Mouse (Mus musculus) C2C12 (cell line): ENCODE results near the gene Axl. TPM values are rescaled to one million over a fixed set of nuclear protein-coding genes. Genes with fewer than 3 reads are reported as not detected.

ENCODE experiments used
- H3K27me3 ChIP-seq: one replicate; pipeline ENCODE4 v1.6.1; 2011; ENCODE audit not compliant: control insufficient read depth, insufficient read depth, insufficient read length
- H3K36me3 ChIP-seq: one replicate; pipeline ENCODE4 v1.6.1; 2011; ENCODE audit not compliant: control insufficient read depth, insufficient read depth
- H3K4me3 ChIP-seq: one replicate; pipeline ENCODE4 v1.5.1; 2011; ENCODE audit warnings: mild to moderate bottlenecking, control low read depth; ENCODE audit not compliant: poor library complexity, insufficient read depth, severe bottlenecking
- H3K79me2 ChIP-seq: one replicate; pipeline ENCODE4 v1.6.1; 2011; ENCODE audit not compliant: control insufficient read depth, insufficient read depth
- H3K79me3 ChIP-seq: one replicate; pipeline ENCODE4 v1.6.1; 2011; ENCODE audit warnings: low read depth, control low read depth
- H3ac ChIP-seq: one replicate; pipeline ENCODE3; 2011; ENCODE audit warnings: low read depth; ENCODE audit not compliant: control insufficient read depth, insufficient read length
- CEBPB ChIP-seq: IDR thresholded peaks from one replicate; pipeline ENCODE4 v1.6.1; 2011; ENCODE audit warnings: low read depth, mild to moderate bottlenecking, control low read depth, moderate library complexity
- CTCF ChIP-seq: IDR thresholded peaks from one replicate; pipeline ENCODE4 v1.5.1; 2011; ENCODE audit not compliant: control insufficient read depth, insufficient read depth, insufficient read length
- FOSL1 ChIP-seq: IDR thresholded peaks from one replicate; pipeline ENCODE4 v1.8.0; 2011; ENCODE audit warnings: mild to moderate bottlenecking, low read length; ENCODE audit not compliant: poor library complexity, insufficient read depth, severe bottlenecking
- MAX ChIP-seq: IDR thresholded peaks from one replicate; pipeline ENCODE4 v1.6.1; 2011; ENCODE audit warnings: mild to moderate bottlenecking, control low read depth
- MYOD1 ChIP-seq: IDR thresholded peaks from one replicate; pipeline ENCODE4 v1.6.1; 2011; ENCODE audit warnings: low read depth; ENCODE audit not compliant: control insufficient read depth, insufficient read length
- MYOG ChIP-seq: IDR thresholded peaks from one replicate; pipeline ENCODE4 v1.6.1; 2011; ENCODE audit not compliant: control insufficient read depth, insufficient read length; ENCODE audit errors: extremely low read depth
- USF1 ChIP-seq: IDR thresholded peaks from one replicate; pipeline ENCODE4 v1.6.1; 2011; ENCODE audit warnings: low read depth, mild to moderate bottlenecking, control low read depth, moderate library complexity
- polyA plus RNA-seq: library from polyadenylated mRNA; unstranded; fragments of >200 nt; fragmentation: generic; extraction: Trizol; gene quantifications from one replicate; pipeline ENCODE4 v1.2.1, GENCODE M21; 2012; ENCODE audit warnings: missing spikeins

Axl gene
- polyA plus RNA-seq, 1 experiment, result 270 TPM

DNA sequence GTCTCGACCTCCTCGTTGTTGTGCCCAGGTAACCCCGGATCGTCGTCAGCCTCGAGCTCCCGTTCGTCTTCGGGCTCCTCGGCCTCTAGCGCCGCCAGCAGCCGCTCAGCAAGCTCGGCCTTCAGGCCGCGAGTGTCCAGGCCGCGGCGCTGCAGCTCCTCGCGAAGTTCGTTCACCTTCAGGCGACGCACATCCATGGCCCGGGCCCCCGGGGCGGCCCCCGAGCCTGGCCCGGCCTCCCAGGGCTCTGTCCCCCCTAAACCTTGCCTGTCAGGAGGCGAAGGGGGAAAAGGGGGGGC, 34.1 kb downstream of the Axl start:
- Histone ChIP-seq H3K4me3 (peak overlapping the region; percentile 83), H3K79me2 (peaks cover 49% of the 10 kb centered on the region), H3ac (peak overlapping the region; percentile 91), H3K79me3 (peaks cover 40% of the 10 kb centered on the region), H3K36me3 (peaks cover 53% of the 10 kb centered on the region), H3K27me3 (no peaks in the 10 kb centered on the region)
- TF ChIP-seq USF1, result no peak
- peak; percentile 14 for TF ChIP-seq CTCF

DNA sequence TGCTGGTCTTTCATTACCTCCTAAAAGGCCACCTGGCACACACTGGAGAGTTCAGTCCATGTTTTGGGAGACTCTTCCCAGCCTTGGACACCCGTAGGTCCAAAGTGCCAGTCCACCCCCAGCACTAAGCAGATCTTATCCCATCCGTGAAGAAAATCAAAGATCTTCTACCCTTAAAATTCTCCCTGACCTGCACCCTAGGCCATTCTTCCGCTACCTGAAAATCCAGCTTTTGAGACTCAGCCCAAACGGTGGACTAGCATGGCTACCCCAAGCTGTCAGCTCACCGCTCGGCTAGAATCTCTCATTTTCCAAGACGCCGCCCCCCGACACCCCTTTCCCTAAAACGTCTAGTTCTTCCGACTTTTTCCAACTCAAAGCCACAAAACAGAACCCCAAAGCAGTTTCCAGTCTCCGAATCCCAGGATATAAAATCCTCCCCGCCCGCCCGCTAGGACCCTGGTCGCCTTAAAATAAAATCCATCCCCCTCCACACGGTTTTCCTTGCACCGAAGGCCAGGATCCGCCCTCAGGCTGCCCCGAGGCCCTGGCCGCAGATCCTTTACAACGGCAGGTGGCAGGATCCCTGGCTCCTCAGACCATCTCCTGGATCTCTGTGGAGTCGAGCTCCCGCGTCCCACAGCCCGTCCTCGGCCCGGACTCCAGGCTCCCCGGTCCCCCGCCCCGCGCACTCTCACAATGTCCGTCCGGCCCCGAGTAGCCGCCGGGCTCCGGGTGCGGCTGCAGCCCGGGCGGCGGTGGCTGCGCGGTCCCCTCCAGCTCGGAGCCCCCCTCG, 34.7 kb downstream of the Axl start:
- Histone ChIP-seq H3ac (peak overlapping the region; percentile 91), H3K27me3 (no peaks in the 10 kb centered on the region), H3K4me3 (peak overlapping the region; percentile 83), H3K79me2 (peaks cover 55% of the 10 kb centered on the region), H3K79me3 (peaks cover 40% of the 10 kb centered on the region), H3K36me3 (peaks cover 50% of the 10 kb centered on the region)
- TF ChIP-seq MYOG, result no peak
- TF ChIP-seq USF1, result no peak
- TF ChIP-seq CTCF, result no peak
- no peak for TF ChIP-seq CEBPB
- TF ChIP-seq MAX, result no peak
- no peak for TF ChIP-seq MYOD1
- no peak for TF ChIP-seq FOSL1

DNA sequence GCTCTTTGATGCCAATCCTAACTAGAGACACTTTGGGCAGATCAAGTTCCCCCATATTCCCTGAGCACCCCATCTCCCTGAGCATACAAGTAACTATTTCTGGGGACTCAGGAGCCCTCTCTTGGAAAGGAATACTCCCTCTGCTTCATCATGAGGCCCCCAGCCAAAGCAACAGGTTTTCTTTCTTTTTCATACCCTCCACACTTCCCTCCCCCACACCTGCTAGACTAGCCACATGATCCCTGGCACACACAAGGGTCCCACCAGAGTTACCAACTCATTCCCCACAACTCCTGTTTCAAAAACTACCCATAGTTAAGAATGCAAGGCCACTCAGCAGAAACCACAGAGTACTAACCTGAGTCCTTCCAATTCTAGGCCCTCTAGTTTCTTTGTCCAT, 35.4 kb downstream of the Axl start:
- H3K4me3 ChIP-seq, result peak overlapping the region; percentile 83
- no peak for TF ChIP-seq USF1
- peaks cover 62% of the 10 kb centered on the region for H3K79me2 ChIP-seq
- H3K27me3 ChIP-seq, result no peaks in the 10 kb centered on the region
- peaks cover 40% of the 10 kb centered on the region for H3K79me3 ChIP-seq
- H3ac ChIP-seq, result peak overlapping the region; percentile 18
- H3K36me3 ChIP-seq, result peaks cover 48% of the 10 kb centered on the region

DNA sequence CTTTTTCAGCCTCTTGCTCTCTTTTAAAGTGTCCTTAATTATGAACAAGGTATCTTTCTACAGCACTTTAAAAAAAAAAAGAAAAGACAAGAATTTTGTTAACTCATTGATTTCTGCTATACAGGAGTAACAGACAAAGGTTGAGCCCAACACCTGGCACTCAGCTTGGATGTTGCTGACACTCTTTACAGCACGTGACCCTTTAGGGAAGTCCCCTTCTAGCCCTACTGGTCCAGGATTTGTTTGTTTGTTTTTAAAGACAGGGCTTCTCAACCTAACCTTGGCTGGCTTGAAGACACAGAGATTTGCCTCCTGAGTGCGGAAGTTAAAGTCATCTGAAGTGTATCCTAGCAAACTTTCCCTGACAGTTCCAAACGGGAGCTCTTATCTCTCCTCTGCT, 41.7 kb downstream of the Axl start:
- Histone ChIP-seq H3ac (no peak overlapping the region), H3K27me3 (no peaks in the 10 kb centered on the region), H3K36me3 (peaks cover 85% of the 10 kb centered on the region), H3K4me3 (no peak overlapping the region), H3K79me3 (peaks cover 18% of the 10 kb centered on the region), H3K79me2 (peaks cover 35% of the 10 kb centered on the region)
- TF ChIP-seq MAX (no peak), MYOD1 (no peak), CTCF (no peak), FOSL1 (no peak)

DNA sequence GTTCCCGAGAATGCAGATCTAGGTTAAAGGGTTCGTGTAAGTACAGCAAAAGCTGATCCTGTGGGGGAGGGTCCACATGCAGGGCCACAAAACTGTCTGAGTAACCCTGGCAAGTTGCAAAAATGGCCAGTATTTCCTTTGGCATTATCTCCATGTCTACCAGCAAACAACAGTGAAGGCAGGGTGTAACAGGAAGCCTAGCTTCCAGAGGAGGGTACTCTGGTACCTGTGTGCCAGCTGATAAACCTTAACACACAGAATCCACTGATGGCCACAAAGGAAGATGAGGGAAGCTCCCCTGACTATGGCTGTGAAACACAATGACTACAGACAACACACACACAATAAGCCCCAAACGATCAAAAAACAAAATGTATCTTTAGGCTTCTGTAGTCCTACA, 50.2 kb downstream of the Axl start:
- no peak overlapping the region for H3K4me3 ChIP-seq
- H3K36me3 ChIP-seq, result peaks cover 85% of the 10 kb centered on the region
- peaks cover 16% of the 10 kb centered on the region for H3K79me2 ChIP-seq
- H3K79me3 ChIP-seq, result no peaks in the 10 kb centered on the region
- H3ac ChIP-seq, result no peak overlapping the region
- TF ChIP-seq CEBPB (no peak), CTCF (no peak), MYOG (no peak), FOSL1 (no peak), MAX (no peak), MYOD1 (no peak), USF1 (no peak)
- no peaks in the 10 kb centered on the region for H3K27me3 ChIP-seq

DNA sequence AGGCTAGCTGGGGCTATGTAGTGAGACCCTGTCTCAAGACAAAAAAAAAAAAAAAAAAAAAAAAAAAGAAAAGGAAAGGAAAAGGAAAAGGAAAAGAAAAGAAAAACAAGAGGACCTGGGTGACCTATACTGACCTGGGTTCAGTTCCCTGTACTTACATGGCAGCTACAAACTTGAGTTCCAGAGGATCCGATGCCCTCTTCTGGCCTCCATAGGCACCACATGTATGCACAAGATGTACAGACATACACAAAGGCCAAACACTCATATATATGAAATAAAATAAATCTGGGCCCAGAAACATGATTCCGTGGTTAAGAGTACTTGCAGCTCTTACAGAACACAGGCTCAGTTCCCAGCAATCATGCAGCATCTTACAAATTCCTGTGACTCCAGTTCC, 51.6 kb downstream of the Axl start:
- H3K27me3 ChIP-seq, result no peaks in the 10 kb centered on the region
- peaks cover 16% of the 10 kb centered on the region for H3K79me2 ChIP-seq
- H3K79me3 ChIP-seq, result no peaks in the 10 kb centered on the region
- H3ac ChIP-seq, result no peak overlapping the region
- no peak overlapping the region for H3K4me3 ChIP-seq
- peaks cover 91% of the 10 kb centered on the region for H3K36me3 ChIP-seq
- TF ChIP-seq MYOG (no peak), MYOD1 (no peak), FOSL1 (no peak), CEBPB (no peak), CTCF (no peak), MAX (no peak), USF1 (no peak)
